Mouse (Mus musculus) left cerebral cortex, adult 8-10 months (tissue): ENCODE data around the gene Smtnl2. TPM values are rescaled to one million over a fixed set of nuclear protein-coding genes. Genes with fewer than 3 reads are reported as not detected.
A peak's percentile ranks its signal among the peaks of the same experiment; 100 is the strongest.
"Not testable (repeated sequence)": the region's sequence is repeated elsewhere in the genome, so short reads cannot be mapped to it uniquely, and the experiment has no call there.

Experiments
- DNase-seq, 2 experiments: peaks; one replicate each; pipeline ENCODE4 v3.0.0; 2022; ENCODE audit warnings: low spot score in 2 of 2
- total RNA-seq, 4 experiments: library from RNA; stranded (reverse); gene quantifications; 2 replicates each; pipeline ENCODE4 v1.2.4; 2022

The Smtnl2 gene
- 1 to 10 TPM in 2 of 4 experiments, under 1 TPM in 2; 0.89 to 2.9 (median 1.1) TPM for total RNA-seq

DNA sequence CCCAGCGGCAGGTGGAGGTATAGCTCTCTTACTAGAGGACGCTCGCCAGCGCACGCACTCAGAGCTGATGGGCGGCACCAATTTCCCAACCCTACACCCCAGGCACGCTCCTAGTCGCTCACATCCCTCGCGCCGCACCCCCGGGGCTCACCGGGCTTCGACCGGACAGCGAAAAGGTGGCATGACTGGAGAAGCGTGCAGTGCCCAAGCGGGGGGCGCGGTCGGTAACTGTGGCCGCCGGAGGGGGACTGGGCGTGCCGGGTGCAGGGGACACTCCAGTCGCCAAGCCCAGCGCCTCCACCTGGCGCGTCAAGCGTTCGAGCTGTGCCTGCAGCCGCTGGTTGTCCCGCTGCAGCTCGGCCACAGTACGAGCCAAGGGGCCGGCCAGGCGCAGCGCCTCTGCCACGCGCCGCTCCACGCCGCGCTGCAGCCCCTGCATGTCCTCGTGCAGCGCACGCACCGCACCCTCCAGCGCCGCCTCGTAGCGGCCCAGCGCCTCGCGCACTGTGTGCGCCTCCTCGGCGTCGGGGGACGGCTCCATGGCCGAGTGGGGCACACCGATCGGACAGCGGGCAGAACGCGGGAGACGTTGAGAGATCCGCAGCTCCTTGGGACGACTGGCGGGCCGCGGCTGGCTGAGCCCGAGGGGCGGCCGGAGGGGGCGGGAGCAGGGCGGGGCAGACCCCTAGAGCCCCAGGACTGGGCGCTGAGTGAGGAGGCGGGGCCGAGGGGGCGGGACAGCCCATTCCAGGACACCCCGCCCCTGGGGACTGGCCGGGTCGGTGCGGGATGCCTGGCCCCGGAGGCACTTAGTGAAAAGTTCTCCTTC is at the start of gene Smtnl2:
Gene Smtnl2, minus strand, starts transcription at position 621 of the 829 bp plus-strand sequence.
- peak in 1 of 2 experiments; percentile 18 for DNase-seq

DNA sequence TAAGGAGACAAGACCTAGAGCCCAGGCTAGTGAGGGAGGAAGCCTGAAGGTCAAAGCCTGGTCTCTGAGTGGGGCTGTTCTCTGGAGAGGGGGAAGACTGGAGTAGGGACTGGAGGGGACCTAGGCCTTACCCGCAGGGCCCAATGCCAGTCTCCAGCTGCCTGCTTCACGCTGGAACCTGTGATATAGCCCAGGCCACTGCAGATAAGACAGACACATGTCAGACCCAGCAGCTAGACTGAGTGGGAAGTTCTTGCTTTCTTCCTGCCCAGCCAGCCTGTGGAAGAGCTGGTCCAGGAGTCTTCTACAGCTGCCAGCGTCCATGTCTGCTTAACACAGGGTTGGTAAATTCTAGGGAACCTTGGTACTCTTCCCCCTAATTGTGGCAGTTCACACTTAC is 47.0 kb upstream of the Smtnl2 start:
- DNase-seq: no peak

DNA sequence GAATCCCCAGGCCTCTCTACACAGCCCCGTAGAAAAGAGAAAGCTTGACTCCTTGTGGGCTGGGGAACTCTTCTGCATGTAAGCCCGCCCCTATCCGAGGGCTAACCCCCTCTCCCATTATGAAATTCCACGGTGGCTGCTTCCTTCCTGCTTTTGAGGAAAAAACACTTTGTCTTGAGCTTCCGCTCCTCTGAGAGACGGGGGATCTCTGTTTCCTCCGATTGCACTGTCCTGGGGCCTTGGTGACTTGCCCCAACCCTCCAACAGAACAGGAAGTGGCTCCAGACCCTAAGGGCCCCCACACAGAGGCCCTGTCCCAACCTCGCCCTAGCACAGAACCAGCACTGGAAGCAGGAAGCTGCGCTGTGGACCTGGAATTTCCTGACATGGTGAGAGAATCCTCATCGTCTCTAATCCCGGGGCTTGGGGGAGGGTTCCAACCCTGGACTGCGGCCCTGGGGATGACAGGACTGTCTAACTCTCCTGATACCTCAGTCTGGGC is 46.5 kb upstream of the Smtnl2 start:
- DNase-seq: no peak

DNA sequence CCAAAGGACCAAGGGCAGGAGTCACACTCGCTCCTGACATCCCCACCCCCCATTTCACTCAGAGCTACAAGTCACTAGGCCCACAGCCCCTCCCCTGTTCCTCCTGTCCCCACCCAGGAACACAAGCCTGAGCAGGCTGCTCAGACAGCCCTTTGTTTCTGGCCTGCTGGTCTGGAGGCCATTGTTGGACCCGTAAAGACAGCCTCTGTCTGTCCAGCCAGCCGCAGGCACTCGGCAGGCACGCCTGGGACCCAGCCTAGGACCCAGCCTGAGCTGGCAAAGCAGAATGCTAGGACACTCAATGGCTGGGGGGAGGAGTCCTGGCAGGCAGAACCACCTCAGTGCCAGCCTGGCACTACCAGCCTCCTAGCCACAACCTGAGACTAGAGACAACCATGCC is 44.2 kb upstream of the Smtnl2 start:
- peak in 1 of 2 experiments; percentile 85 for DNase-seq

DNA sequence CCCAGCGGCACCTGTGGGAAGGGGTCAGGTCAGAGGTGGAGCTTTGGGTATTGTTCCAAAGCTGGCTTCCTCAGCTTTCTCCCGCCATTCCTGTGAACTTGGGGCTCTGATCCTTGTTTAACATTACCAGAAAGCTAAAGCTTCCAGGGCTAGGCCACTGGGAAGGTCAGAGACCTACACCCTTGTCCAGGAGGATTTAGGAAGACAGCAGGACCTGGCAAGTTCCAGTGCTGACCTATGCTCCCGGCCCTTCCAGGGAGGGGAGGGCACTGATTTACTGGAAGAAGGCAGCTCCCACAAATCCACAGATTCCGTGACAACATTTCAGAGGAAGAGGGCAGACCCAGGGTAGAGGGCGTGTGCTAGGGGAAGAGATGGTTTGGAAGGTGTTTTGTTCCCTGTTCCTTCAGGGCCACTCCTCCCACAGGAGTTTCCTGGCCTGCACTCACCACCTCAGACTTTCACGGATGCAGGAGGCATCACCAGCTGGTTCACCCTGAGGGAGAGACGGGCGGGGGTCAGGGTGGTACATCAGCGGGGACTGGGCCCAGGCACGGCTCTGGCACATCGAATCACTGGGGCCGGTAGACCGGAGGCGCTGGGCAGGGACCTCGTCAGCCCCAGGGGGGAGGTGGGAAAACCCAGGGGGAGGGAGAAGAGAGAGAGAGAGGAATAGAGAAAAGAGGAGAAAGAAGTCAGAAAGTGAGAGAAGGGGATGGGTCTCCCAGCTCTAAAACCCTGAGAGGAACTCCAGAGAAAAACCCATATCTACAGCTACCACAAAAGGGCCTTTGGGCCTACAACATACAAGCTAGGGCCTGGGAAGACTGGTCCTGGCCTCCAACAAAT is 41.8 kb upstream of the Smtnl2 start:
- no peak for DNase-seq

DNA sequence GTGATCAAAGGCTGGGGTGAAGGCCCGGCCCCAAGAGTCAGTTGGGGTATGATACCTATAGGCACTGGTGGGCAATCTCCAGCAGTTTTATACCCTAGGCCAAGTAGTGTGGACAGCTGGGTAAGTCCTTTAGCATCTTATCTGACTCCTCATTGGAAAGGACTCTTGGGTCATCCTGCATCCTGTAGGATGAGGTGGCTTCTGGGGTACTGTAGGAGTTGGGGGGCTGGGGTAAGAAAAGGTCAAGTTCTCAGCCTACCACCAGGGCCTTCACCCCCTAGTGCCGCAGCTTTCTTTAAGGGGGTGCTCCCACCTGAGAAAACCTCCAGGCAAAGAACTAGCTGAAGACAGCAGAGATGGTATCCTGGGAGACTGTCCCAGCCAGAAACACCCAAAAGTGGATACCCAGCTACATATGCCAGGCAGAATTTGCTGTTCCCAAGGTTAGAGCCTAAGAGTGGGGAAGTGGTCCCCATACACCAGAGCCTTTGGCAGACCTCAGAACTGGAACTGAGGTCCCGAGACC is 40.7 kb upstream of the Smtnl2 start:
- no peak for DNase-seq

DNA sequence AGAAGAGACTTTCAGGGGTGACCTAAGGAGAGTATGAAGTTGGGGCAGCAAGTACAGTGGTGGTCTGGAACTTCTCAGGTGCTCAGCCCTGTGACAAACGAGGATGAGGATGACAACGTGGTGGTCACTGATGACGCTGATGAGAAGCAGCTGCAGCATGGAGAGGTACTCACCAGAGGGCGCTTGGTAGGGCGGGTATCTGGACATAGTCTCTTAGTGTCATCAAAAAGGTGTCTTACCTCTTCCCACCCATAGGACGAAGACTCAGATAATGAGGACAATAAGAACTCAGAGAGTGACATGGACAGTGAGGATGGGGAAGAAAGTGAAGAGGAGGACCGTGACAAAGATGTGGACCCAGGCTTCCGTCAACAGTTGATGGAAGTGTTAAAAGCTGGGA is 36.0 kb upstream of the Smtnl2 start:
- no peak for DNase-seq

DNA sequence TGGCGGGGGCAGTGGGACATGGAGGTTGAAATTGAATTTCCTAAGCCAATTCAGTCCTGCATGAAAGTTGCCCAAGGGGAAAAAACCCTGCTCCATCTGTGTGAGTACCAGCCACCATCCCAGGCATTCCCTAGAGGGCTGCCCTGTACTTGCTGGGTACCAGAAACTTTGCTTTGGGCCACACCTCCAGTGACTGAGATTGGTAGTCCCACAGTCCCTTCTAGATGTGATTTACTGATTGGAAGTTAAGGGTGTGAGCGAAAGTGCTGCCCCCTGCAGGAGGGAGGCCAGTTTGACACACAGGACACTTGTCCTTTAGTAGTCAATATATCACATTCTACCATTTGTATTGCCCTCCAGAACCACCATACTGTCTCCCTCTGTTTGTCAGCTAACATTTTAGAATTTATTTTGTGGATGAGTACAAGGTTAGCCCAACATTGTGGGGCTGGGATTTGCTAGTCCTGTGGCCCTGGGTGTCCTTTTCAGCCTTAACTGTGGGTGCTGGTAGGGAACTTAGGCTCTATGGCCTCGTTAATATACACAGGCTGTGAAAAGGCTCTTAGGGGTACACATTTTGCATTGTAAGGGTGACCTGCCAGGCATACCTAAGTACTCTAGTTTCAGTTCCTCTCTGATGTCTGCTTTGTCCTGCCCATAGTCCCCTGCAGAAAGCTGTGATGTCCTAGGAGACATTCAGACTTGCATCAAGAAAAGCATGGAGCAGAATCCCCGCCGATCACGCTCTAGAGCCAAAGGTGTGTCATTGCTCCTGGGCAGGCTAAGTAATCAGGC is 35.0 kb upstream of the Smtnl2 start:
- peak in 1 of 2 experiments; percentile 8 for DNase-seq

DNA sequence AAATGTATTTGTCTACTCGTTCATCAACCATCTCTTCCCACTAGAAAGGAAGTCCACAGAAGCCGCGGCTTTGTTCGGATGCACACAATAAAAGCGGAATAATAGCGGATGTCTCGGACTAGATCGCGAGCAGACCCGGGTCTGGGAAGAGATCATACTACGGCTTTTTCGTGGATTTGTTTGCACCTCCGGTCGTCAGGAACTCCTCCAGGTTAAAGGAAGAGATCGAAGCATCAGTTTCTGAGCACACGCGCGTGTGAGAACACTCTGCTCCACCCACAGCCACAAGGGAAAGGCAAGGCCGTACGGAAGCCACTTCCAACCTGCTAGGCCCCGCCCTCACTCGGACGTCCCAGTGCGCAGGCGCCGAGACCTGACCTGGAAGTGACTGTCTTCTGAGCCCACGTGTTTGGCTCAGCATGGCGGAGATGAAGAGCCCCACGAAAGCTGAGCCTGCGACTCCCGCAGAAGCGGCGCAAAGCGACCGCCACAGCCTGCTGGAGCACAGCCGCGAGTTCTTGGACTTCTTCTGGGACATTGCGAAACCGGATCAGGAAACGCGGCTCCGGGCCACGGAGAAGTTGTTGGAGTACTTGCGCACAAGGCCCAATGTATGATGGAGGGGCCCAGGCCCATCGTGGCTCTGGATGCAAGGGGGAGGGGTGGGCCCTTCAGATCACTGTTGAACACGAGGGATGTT is 29.6 kb upstream of the Smtnl2 start, which contains the start of gene Mybbp1a:
Gene Mybbp1a, plus strand, starts transcription at position 391 of the 700 bp plus-strand sequence.
- peak; percentile 97 to 98 for DNase-seq

DNA sequence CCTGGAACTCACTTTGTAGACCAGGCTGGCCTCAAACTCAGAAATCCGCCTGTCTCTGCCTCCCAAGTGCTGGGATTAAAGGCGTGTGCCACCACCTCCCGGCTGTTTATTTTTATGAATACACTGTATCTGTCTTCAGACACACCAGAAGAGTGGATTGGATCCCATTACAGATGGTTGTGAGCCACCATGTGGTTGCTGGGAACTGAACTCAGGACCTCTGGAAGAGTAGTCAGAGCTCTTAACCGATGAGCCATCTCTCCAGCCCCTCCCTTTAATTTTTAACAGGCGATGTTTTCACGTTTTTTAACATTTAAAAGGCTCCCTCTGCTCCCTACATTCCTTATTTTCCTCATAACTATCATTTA is 29.1 kb upstream of the Smtnl2 start:
- DNase-seq: peak in 1 of 2 experiments; percentile 7

DNA sequence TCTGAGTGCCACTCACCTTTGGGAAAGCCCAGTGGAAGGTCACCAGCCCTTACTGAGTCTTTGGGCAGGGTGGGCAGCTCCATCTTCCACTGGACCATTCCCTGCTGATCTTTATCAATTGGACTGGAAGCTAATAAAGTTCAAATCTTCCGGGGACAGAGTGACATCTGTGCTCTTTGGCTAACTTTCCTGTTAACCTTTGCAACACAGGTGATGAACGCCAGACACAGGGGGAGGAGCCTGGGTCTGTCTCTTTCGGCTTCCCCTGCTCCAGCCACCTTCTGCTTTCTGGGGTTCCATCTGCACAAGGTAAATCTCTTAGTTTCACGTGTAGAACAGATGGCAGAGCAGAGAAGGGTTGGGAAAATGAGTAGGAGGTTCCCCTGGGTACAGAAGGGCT is 26.9 kb upstream of the Smtnl2 start:
- no peak for DNase-seq

DNA sequence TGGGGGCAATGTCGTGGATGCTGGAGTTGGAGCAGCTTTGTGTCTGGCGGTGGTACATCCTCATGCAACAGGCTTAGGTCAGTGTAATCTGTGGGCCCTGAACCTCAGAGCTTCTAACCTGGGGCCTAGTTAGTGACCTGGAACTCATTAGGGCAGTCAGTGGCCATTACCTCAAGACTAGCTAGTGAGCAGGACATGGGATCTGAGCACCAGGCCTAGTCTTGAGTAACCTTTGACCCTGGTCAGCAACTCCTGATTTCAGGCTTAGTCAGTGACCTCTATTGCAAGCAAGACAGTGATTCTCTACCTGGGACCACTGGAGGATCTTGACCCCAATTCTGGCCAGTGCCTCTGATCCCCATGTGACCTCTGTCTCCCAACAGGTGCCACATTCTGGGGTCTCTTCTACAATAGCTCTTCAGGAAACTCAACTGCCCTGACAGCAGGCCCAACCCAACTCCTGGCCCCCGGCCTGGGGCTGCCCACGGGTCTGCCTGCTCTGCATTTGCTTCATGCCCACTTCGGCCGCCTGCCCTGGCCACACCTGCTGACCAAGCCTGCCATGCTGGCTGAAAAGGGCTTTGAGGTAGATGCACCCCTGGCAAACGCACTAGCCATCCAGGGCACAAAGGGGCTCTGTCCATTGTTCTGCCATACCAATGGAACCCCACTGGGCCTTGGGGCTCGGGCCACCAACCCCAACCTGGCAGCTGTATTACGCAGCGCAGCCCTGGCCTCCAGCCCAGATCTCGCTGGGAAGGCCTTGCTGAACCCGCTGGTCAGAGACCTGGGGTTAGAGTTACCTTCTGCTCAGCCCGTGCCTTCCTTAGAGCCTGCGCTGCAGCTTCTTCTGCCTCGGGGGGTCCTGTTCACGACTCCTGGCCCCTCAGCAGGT is 25.5 kb upstream of the Smtnl2 start:
- DNase-seq: peak in 1 of 2 experiments; percentile 45

DNA sequence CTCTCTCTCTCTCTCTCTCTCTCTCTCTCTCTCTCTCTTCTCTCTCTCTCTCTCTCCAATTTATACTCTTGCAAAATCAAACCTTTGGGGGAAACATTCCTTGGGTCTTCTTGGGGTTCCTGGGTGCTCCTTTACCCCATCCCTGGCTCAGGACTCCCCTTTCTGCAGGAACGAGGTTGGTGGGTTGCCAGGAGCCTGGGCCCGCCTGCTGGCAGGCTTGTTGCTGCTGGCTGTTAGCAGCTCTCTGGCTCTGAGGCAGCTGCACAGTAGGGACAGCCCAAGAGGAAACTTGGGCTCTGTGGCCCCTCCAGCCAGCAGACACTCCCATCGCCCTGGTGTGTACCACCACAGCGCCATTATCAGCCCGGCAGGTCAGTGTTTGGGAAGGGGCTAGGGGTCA is 24.8 kb upstream of the Smtnl2 start:
- DNase-seq: peak in 1 of 2 experiments; percentile 56

DNA sequence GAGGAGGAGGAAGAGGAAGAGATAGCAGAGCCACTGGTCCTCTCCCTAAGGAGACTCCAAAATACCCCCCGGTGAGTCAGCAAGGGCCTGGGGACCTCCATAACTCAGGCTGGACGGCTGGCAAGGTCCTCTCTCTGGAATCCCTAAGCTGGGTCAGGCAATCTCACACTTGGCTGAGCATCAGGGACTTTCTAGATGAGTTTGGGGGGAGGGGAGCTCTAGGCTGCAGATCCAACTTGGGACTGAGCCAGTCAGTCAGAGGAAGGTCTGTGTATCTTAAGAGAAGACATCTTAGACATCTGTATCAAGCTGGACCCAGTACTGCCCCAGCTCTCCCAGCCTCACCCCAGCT is 24.2 kb upstream of the Smtnl2 start:
- DNase-seq: peak in 1 of 2 experiments; percentile 5

DNA sequence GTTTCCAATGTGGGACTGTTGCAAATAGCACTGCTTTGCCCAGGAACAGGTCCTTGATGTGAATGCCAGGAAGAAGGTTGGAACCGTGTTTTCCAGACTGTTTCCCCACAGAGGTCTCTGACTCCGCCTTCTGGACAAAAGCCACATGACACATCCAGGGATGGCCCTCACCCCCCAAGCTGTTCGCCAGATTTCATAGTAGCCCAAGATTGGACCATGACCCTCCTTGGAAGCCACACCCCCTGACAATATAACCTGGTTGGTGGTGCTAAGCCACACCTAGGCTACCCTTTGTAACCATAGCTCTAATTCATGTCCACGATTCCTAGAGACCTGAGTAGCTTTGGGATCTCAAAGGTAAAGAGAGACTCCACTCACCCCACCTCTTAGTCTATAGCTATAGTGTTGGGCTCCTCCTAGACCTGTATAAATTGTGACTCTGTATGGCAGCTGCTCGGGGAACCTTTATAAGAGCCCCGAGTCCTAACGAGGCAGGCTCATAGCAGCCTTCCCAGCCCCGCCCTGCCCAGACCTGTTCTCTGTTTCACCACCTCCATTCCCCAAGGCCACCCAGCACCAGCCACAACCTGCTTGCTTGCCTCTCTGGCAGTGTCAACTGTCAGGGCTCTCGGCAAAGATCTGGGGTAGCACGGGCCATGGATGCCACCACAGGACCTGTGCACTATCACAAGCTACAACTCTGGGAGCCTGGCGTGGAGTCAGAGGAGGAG is 23.6 kb upstream of the Smtnl2 start, which contains the start of gene Ggt6:
Gene Ggt6, plus strand, starts transcription at position 564 of the 731 bp plus-strand sequence.
- DNase-seq: no peak

DNA sequence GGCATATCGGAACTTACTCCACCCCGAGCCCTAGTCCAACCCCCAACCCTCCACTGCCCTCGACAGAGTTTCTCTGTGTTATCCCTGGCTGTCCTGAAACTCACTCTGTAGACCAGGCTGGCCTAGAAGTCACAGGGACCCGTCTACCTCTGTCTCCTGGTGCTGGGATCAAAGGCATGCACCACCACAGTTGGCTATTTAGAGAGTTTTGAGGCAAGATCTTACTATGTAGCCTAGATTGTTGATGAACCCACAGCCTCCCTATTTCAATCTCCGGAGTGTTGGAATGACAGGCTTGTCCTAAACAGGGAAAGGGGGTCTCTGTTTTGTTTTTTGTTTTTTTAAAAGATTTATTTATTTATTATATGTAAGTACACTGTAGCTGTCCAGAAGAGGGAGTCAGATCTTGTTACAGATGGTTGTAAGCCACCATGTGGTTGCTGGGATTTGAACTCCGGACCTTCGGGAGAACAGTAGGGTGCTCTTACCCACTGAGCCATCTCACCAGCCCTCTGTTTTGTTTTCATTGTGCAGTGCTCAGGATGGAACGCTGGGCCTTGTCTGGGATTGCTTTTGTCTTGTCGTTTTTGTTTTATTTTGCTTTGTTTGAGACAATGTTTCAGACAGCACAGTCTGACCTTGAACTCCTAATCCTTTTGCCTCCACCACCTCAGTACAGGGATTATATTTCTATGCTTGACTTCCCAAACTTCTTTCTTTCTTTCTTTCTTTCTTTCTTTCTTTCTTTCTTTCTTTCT is 19.0 kb upstream of the Smtnl2 start:
- not testable (repeated sequence) for DNase-seq

DNA sequence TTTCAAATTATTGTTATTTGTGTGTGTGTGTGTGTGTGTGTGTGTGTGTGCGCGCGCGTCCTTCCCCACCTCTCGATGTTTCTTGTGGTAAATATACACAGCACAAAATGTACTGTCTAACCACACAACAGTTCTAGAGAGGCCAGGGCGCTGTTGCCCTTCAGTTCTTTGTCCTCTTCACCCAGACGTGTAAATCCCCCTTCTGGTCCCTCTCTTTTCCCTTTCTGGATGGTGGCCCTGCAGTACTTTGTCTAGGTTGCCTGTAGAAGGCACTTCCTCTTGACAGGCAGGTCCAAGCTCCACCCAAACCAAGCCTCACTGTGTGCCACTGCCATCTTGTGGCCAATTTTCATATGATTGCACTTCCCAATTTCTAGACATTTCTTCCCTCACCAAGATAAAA is 17.8 kb upstream of the Smtnl2 start:
- peak in 1 of 2 experiments; percentile 59 for DNase-seq

DNA sequence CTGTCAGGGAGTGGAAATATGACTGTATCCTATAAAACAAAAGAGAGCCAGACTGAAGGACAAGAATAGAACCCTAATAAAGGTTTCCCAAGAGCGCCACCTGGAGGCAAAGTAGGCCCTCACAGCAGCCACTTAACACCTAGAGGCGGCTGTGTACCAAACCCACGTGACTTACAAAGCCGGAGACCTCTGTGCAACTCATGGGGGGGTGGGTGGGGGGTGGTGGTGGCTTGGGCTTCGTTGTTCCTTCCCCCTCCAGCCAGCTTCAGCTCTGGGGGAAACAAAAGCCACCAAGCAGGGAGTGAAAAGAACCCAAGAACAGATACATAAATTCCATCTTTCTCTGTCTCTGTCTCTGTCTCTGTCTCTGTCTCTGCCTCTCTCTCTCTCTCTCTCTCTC is 17.2 kb upstream of the Smtnl2 start:
- DNase-seq: no peak
